Mouse (Mus musculus): ENCODE data around the gene Ldlrad3. TPM values are rescaled to one million over a fixed set of nuclear protein-coding genes. Genes with fewer than 3 reads are reported as not detected.

Gene Ldlrad3
- polyA plus RNA-seq, 1 experiment, result 1.5 TPM

- 85% methylated on average over 3 of the region's 3 CpGs for WGBS
- no peak for DNase-seq (ENCODE audit: low read depth, low spot score)
These were observed 199.7 kb downstream of the Ldlrad3 start for GRCm38 (mm10) chr2:101986344-101987087.

- DNase-seq (ENCODE audit: low read depth, low spot score), result no peak
- 90% methylated on average over 9 of the region's 9 CpGs for WGBS
These were observed 202.2 kb downstream of the Ldlrad3 start for GRCm38 (mm10) chr2:101983853-101984543.

GRCm38 (mm10) chr2:101983082-101983852, 202.9 kb downstream of the Ldlrad3 start:
- WGBS, result 74% methylated on average over 15 of the region's 15 CpGs
- DNase-seq (ENCODE audit: low read depth, low spot score), result no peak

- DNase-seq (ENCODE audit: low read depth, low spot score), result no peak
These were observed 204.2 kb downstream of the Ldlrad3 start for GRCm38 (mm10) chr2:101981964-101982498.

GRCm38 (mm10) chr2:101981211-101981610, 205.0 kb downstream of the Ldlrad3 start:
- no peak for DNase-seq (ENCODE audit: low read depth, low spot score)
- WGBS, result 90% methylated on average over 2 of the region's 2 CpGs

More at GRCm38 (mm10) chr2:101981964-101982498, 204.2 kb downstream of the Ldlrad3 start:
- 71% methylated on average over 6 of the region's 6 CpGs for WGBS

- WGBS, result 93% methylated on average over 8 of the region's 8 CpGs
- no peak for DNase-seq (ENCODE audit: low read depth, low spot score)
These were observed 205.7 kb downstream of the Ldlrad3 start for GRCm38 (mm10) chr2:101980456-101980947.

GRCm38 (mm10) chr2:101978534-101979525, 207.4 kb downstream of the Ldlrad3 start:
- DNase-seq (ENCODE audit: low read depth, low spot score), result no peak
- WGBS, result 77% methylated on average over 21 of the region's 21 CpGs

GRCm38 (mm10) chr2:101976399-101977064, 209.7 kb downstream of the Ldlrad3 start:
- WGBS, result 71% methylated on average over 7 of the region's 7 CpGs
- no peak for DNase-seq (ENCODE audit: low read depth, low spot score)

GRCm38 (mm10) chr2:101973810-101974209, 212.4 kb downstream of the Ldlrad3 start:
- no peak for DNase-seq (ENCODE audit: low read depth, low spot score)
- 90% methylated on average over 3 of the region's 3 CpGs for WGBS

GRCm38 (mm10) chr2:101967601-101968000, 218.6 kb downstream of the Ldlrad3 start:
- 40% methylated on average over 4 of the region's 4 CpGs for WGBS
- no peak for DNase-seq (ENCODE audit: low read depth, low spot score)

GRCm38 (mm10) chr2:101967152-101967551, 219.0 kb downstream of the Ldlrad3 start:
- DNase-seq (ENCODE audit: low read depth, low spot score), result no peak
- 90% methylated on average over 7 of the region's 7 CpGs for WGBS

- WGBS, result 44% methylated on average over 4 of the region's 4 CpGs
- DNase-seq (ENCODE audit: low read depth, low spot score), result no peak
These were observed 220.2 kb downstream of the Ldlrad3 start for GRCm38 (mm10) chr2:101966017-101966416.

GRCm38 (mm10) chr2:101965515-101965914, 220.7 kb downstream of the Ldlrad3 start:
- DNase-seq (ENCODE audit: low read depth, low spot score), result no peak
- WGBS, result 49% methylated on average over 5 of the region's 5 CpGs

GRCm38 (mm10) chr2:101963367-101963766, 222.8 kb downstream of the Ldlrad3 start:
- no peak for DNase-seq (ENCODE audit: low read depth, low spot score)
- WGBS, result 90% methylated on average over 3 of the region's 3 CpGs

GRCm38 (mm10) chr2:101962349-101962748, 223.8 kb downstream of the Ldlrad3 start:
- no peak for DNase-seq (ENCODE audit: low read depth, low spot score)
- 84% methylated on average over 7 of the region's 7 CpGs for WGBS

GRCm38 (mm10) chr2:101961391-101961790, 224.8 kb downstream of the Ldlrad3 start:
- 94% methylated on average over 1 of the region's 1 CpGs for WGBS
- no peak for DNase-seq (ENCODE audit: low read depth, low spot score)

- WGBS, result 90% methylated on average over 8 of the region's 8 CpGs
- DNase-seq (ENCODE audit: low read depth, low spot score), result no peak
These were observed 225.5 kb downstream of the Ldlrad3 start for GRCm38 (mm10) chr2:101960658-101961057.

- no peak for DNase-seq (ENCODE audit: low read depth, low spot score)
- WGBS, result 82% methylated on average over 10 of the region's 10 CpGs
These were observed 230.1 kb downstream of the Ldlrad3 start for GRCm38 (mm10) chr2:101956125-101956524.
